26 mouse cellular contexts compared by ENCODE assay signal in genomic region chr12:8361866-8362265, GRCm38 (mm10).
"Had no signal": no experiment of that assay in that cellular context is flagged by ENCODE, and none has a peak within 500 bp of the region (broad histone marks: within the 10 kb centered on the region; RNA-seq: fewer than 3 reads in every experiment).

No protein-coding gene starts in this region.

- H3K4me3 ChIP-seq: embryonic facial prominence, embryonic 10.5 days; embryonic facial prominence, embryonic 12.5 days; embryonic facial prominence, embryonic 13.5 days; embryonic facial prominence, embryonic 15.5 days; erythroblast, embryonic 14.5 days; forebrain, embryonic 10.5 days; forebrain, embryonic 12.5 days; forebrain, embryonic 13.5 days; forebrain, embryonic 15.5 days; gastrocnemius, adult 2 months; heart, adult 2 months; heart, embryonic 10.5 days had no signal

- H3K9ac ChIP-seq: embryonic facial prominence, embryonic 12.5 days; embryonic facial prominence, embryonic 13.5 days; embryonic facial prominence, embryonic 15.5 days; forebrain, embryonic 12.5 days; forebrain, embryonic 13.5 days; forebrain, embryonic 15.5 days; forebrain, postnatal 0 days had no signal

- H3K9me3 ChIP-seq: embryonic facial prominence, embryonic 10.5 days; embryonic facial prominence, embryonic 12.5 days; embryonic facial prominence, embryonic 13.5 days; embryonic facial prominence, embryonic 15.5 days; forebrain, embryonic 10.5 days; forebrain, embryonic 12.5 days; forebrain, embryonic 13.5 days; forebrain, embryonic 15.5 days; heart, embryonic 10.5 days had no signal

- H3K27ac ChIP-seq: embryonic facial prominence, embryonic 10.5 days; embryonic facial prominence, embryonic 12.5 days; embryonic facial prominence, embryonic 13.5 days; embryonic facial prominence, embryonic 15.5 days; forebrain, embryonic 12.5 days; forebrain, embryonic 13.5 days; forebrain, embryonic 15.5 days; gastrocnemius, adult 2 months; heart, adult 2 months; heart, embryonic 10.5 days had no signal

- H3K4me2 ChIP-seq: embryonic facial prominence, embryonic 12.5 days; embryonic facial prominence, embryonic 13.5 days; embryonic facial prominence, embryonic 15.5 days; forebrain, embryonic 12.5 days; forebrain, embryonic 13.5 days; forebrain, embryonic 15.5 days had no signal

- H3K36me3 ChIP-seq: embryonic facial prominence, embryonic 10.5 days; embryonic facial prominence, embryonic 12.5 days; embryonic facial prominence, embryonic 13.5 days; embryonic facial prominence, embryonic 15.5 days; forebrain, embryonic 10.5 days; forebrain, embryonic 12.5 days; forebrain, embryonic 15.5 days; heart, embryonic 10.5 days had no signal

- ATAC-seq: forebrain, embryonic 13.5 days; forebrain, embryonic 14.5 days; forebrain, embryonic 15.5 days; forebrain, embryonic 16.5 days; forebrain, postnatal 0 days had no signal

- H3K27me3 ChIP-seq: embryonic facial prominence, embryonic 12.5 days; embryonic facial prominence, embryonic 13.5 days; embryonic facial prominence, embryonic 15.5 days; forebrain, embryonic 12.5 days; forebrain, embryonic 13.5 days; forebrain, embryonic 15.5 days had no signal

- DNase-seq: cerebellum, postnatal 10 days; cerebellum, postnatal 14 days; cerebellum, postnatal 25 days; cerebellum, postnatal 36 days; embryo, embryonic 11 days; forebrain, postnatal 0 days; gastrocnemius, adult 2 months; gastrocnemius, postnatal 10 days; gastrocnemius, postnatal 14 days; gastrocnemius, postnatal 25 days; gastrocnemius, postnatal 36 days; heart, adult 11 months; heart, adult 18-20 months; heart, adult 2 months had no signal
